Mouse (Mus musculus) brain, embryonic 14.5 days (tissue): Measurements from ENCODE around the gene Pla2g6. TPM values are rescaled to one million over a fixed set of nuclear protein-coding genes. Genes with fewer than 3 reads are reported as not detected.

Experiments used
- DNase-seq: peaks from one replicate; pipeline ENCODE4 v3.0.0-alpha.2; 2011; ENCODE audit warnings: low read depth
- CTCF ChIP-seq: fragments of 200-500 bp; IDR thresholded peaks from 2 replicates; pipeline ENCODE4 v1.5.1; 2012; ENCODE audit warnings: inconsistent platforms, mild to moderate bottlenecking, moderate library complexity, borderline replicate concordance; ENCODE audit not compliant: insufficient read depth, insufficient read length; ENCODE audit errors: extremely low read depth
- POLR2A ChIP-seq: fragments of 200-500 bp; IDR thresholded peaks from 2 replicates; pipeline ENCODE4 v1.6.1; 2012; ENCODE audit warnings: mild to moderate bottlenecking, inconsistent platforms, borderline replicate concordance; ENCODE audit not compliant: poor library complexity, insufficient read depth, insufficient read length, severe bottlenecking; ENCODE audit errors: extremely low read depth
- polyA plus RNA-seq: library from polyadenylated mRNA; depleted of rRNA; stranded (reverse); fragments of >200 nt; gene quantifications from 2 replicates; pipeline ENCODE4 v1.2.3, GENCODE M21; 2012

Pla2g6 gene
- polyA plus RNA-seq, 1 experiment, result 98.9 TPM

- no peak for DNase-seq
- no peak for TF ChIP-seq CTCF
- TF ChIP-seq POLR2A, result no peak
Measured at GRCm38 (mm10) chr15:79306043-79306637, 22.1 kb downstream of the Pla2g6 start.

GRCm38 (mm10) chr15:79304832-79305231 is 23.4 kb downstream of the Pla2g6 start:
- no peak for DNase-seq
- TF ChIP-seq CTCF (no peak), POLR2A (no peak)

GRCm38 (mm10) chr15:79303725-79304124 is 24.5 kb downstream of the Pla2g6 start:
- TF ChIP-seq CTCF, result no peak
- TF ChIP-seq POLR2A, result no peak
- no peak for DNase-seq

GRCm38 (mm10) chr15:79299563-79300155 is 28.5 kb downstream of the Pla2g6 start:
- no peak for TF ChIP-seq CTCF
- no peak for TF ChIP-seq POLR2A

GRCm38 (mm10) chr15:79298553-79298952 is 29.6 kb downstream of the Pla2g6 start:
- DNase-seq, result no peak
- TF ChIP-seq CTCF, result no peak
- TF ChIP-seq POLR2A, result no peak

More at GRCm38 (mm10) chr15:79299563-79300155, 28.5 kb downstream of the Pla2g6 start:
- DNase-seq, result no peak

GRCm38 (mm10) chr15:79292779-79293178 is 35.4 kb downstream of the Pla2g6 start:
- no peak for DNase-seq
- TF ChIP-seq CTCF, result no peak
- TF ChIP-seq POLR2A, result no peak

GRCm38 (mm10) chr15:79290340-79290739 is 37.9 kb downstream of the Pla2g6 start:
- no peak for DNase-seq
- no peak for TF ChIP-seq POLR2A
- TF ChIP-seq CTCF, result no peak

GRCm38 (mm10) chr15:79289441-79289840 is 38.7 kb downstream of the Pla2g6 start:
- TF ChIP-seq CTCF (no peak), POLR2A (no peak)
- no peak for DNase-seq

- DNase-seq, result no peak
- TF ChIP-seq POLR2A (no peak), CTCF (no peak)
Measured at GRCm38 (mm10) chr15:79288387-79288786, 39.8 kb downstream of the Pla2g6 start.

GRCm38 (mm10) chr15:79287091-79287490 is 41.1 kb downstream of the Pla2g6 start:
- TF ChIP-seq CTCF (no peak), POLR2A (no peak)
- DNase-seq, result no peak

GRCm38 (mm10) chr15:79286141-79286540 is 42.0 kb downstream of the Pla2g6 start:
- no peak for DNase-seq
- TF ChIP-seq CTCF, result no peak
- TF ChIP-seq POLR2A, result no peak

- DNase-seq, result no peak
- TF ChIP-seq POLR2A (no peak), CTCF (no peak)
Measured at GRCm38 (mm10) chr15:79285399-79285798, 42.8 kb downstream of the Pla2g6 start, which contains the start of gene Baiap2l2. Gene Baiap2l2 (minus strand): TSS chr15:79285537.

- no peak for TF ChIP-seq CTCF
- TF ChIP-seq POLR2A, result no peak
- no peak for DNase-seq
Measured at GRCm38 (mm10) chr15:79283371-79283770, 44.8 kb downstream of the Pla2g6 start.

GRCm38 (mm10) chr15:79282434-79282833 is 45.8 kb downstream of the Pla2g6 start:
- no peak for DNase-seq
- TF ChIP-seq CTCF (no peak), POLR2A (no peak)
